Mouse (Mus musculus): Measurements from ENCODE around the gene Atoh8.

DNA sequence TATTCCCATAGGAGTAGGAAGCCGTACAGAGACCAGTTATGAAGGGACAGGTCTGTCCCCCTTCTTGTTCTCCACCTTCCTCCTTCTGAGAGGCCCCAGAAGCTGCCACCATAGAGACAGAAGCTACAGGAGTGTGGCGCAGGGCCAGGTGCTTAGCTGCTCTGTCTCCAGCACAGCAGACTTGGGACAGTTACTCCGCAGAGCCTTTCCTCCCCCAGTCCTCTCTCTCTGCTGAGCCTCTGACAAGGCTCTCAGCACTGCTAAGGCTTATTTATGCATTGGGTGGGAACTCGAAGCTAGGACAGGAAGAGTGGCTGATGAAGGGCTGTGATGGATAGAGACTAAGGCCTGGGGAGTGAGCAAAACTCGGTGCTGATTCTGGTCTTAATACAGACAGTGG lies 15.8 kb downstream of the Atoh8 start:
- TF ChIP-seq CTCF (IDR thresholded peaks at IDR 0.05; ENCODE audit: borderline replicate concordance, insufficient read depth, low read length) (no peak), POLR2A (IDR thresholded peaks at IDR 0.05; ENCODE audit: low read depth, low read length) (no peak)

Measured in embryonic fibroblast, embryonic 13.5 days (primary cell).